Mouse (Mus musculus) ovary, postnatal 10 days (tissue): ENCODE data around the gene Ift46.

Experiments used
- DNase-seq: peaks from one replicate; pipeline ENCODE4 v3.0.0; 2022; ENCODE audit warnings: low spot score

The Ift46 gene

GRCm38 (mm10) chr9:44810316-44810715 is 42.6 kb downstream of the Ift46 start:
- DNase-seq = no peak

- DNase-seq = no peak
Observed at GRCm38 (mm10) chr9:44814179-44814578, 46.5 kb downstream of the Ift46 start.

DNA sequence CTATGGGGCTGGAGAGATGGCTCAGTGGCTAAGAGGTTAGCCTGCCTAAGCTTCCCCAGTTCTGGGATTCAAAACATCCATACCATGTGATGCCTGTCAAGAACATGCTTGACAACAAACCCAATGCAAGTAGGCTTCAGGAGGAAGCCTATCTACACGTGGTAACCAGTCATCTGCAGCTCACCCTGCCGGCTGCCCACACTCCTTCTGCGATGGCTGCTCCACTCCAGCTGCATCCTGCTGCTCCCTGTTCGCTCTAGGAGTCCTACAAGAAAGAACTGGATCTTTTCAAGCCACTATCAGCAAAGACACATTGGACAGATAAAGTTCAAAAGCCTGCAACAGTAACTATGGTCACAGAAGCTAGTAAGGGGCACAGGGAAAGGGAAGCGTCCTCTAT is 49.8 kb downstream of the Ift46 start:
- DNase-seq = no peak

GRCm38 (mm10) chr9:44819920-44820827 is 52.5 kb downstream of the Ift46 start:
- no peak for DNase-seq

DNA sequence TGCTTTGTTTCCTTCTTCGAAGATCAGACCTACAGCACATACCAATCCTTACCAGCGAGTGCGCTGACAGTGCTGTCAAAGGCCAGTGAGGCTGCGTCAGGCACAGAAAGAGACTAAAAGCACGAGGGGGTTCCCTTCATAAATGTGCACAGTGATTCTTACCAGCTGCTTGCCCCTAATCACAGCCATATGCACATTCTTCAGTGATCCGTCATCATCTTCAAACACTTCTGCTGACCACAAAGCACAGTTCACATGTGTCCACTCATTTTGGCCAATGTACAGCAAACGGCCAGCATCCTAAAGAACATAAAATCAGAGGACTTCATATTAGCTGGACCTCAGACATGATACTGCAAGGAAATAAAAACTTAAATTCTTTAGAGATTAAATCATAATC is 59.0 kb downstream of the Ift46 start:
- no peak for DNase-seq

DNA sequence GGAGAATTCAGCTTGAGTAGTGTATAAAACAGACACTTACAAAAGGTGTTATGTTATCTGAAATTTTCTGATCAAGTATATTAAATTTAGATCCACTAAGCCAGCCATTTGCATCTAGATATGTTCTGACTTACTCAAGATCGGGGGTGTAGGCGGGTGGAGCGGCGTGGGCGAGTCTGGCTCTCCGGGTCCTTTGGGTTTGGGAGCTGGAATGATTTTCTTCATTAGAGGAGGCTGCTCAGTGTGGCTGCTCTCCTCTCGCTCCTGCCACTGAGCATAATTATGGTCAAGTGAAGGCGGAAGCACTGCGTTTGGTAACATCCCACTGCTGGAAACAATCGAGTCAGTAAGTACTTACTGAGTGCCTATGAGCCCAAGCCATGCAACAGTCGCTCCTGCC is 61.2 kb downstream of the Ift46 start:
- DNase-seq = no peak

DNA sequence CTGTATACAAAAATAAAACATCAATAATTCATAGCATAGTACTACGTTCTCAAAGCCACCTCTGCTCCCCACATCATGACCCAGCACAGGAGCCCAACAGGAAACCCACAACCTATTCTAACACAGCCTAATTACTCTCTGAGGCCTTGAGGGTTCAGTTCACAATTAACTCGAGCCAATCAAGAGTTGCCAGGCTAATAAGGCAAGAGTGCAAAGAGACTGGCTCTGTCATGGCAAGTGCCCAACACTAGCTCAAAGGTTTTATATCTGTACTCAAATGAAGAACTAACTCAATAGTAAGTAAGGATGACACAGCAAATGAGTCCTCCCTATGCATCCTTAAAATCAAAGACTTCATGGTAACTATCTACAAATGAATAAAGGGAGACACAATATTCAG is 62.8 kb downstream of the Ift46 start:
- DNase-seq = no peak

DNA sequence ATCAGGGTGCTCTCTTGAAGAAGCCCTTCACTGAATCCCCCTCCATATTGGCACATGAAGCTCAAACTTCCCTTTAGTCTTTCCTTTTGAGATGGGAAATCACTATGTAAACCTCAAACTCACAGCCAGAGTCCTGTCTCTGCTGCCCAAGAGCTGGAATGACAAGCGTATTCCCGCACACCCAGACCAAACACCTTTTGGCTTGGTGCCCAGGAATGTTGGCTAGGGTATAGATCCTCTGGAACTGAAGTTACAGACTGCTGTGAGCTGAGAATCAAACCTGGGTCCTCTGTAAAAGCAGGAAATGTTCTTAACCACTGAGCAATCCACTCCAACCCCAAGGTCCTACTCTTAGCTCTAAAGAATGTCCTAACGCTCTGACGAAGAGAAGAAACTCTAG is 64.6 kb downstream of the Ift46 start:
- DNase-seq = no peak

DNA sequence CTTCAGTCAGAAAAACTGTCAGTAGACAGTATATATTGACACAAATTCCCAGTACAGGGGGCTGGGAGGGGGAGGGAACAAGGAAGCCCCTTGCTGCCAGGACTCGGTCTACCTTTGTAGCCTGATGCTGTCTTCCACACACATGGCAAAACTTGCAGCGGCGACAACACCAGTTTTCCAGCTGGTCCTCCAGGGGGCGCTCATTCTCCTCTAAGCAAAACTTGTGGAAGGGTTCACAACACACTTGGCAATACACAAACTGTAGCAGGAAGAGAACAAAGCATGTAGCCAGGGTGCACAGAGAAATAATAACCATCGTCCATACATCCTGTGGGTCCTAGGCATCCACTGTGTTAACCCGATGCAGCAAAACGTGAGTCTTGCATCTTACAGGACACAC is 68.7 kb downstream of the Ift46 start:
- peak; percentile 49 for DNase-seq

- DNase-seq = no peak
Observed at GRCm38 (mm10) chr9:44841241-44841640, 73.5 kb downstream of the Ift46 start.
